Mouse (Mus musculus): ENCODE data around the gene Uts2b. TPM values are rescaled to one million over a fixed set of nuclear protein-coding genes. Genes with fewer than 3 reads are reported as not detected.

Uts2b gene
- polyA plus RNA-seq (2016; fragmentation: Nextera tagmentation; extraction: Ambion mirVana): 0.24 TPM in 1 of 2 replicates, not detected in the other

- no peak within 1 kb of the TSS for H3K27ac ChIP-seq
- 58% methylated on average over 8 of the region's 8 CpGs for WGBS
- no peaks in the 10 kb centered on the region for H3K36me3 ChIP-seq
Measured at GRCm38 (mm10) chr16:27370191-27370590, at the start of gene Uts2b. Gene Uts2b, minus strand, starts transcription at chr16:27370239.

GRCm38 (mm10) chr16:27417632-27418031 is 47.6 kb upstream of the Uts2b start:
- peaks cover 92% of the 10 kb centered on the region for H3K36me3 ChIP-seq
- no peaks in the 10 kb centered on the region for H3K9me3 ChIP-seq (replicated peaks)
- H3K27ac ChIP-seq: no peak overlapping the region
- WGBS: 93% methylated on average over 3 of the region's 3 CpGs
- no peaks in the 10 kb centered on the region for H3K4me1 ChIP-seq
- DNase-seq (ENCODE audit: low spot score): no peak
- no peaks in the 10 kb centered on the region for H3K27me3 ChIP-seq (ENCODE audit: low read depth, poor library complexity, severe bottlenecking)
- no peak overlapping the region for H3K4me3 ChIP-seq

More at GRCm38 (mm10) chr16:27370191-27370590, at the start of gene Uts2b:
- no peaks in the 10 kb centered on the region for H3K27me3 ChIP-seq (ENCODE audit: low read depth, poor library complexity, severe bottlenecking)
- no peaks in the 10 kb centered on the region for H3K9me3 ChIP-seq (replicated peaks)
- DNase-seq (ENCODE audit: low spot score): no peak
- H3K4me1 ChIP-seq: peaks cover 10% of the 10 kb centered on the region
- no peak within 1 kb of the TSS for H3K4me3 ChIP-seq

DNA sequence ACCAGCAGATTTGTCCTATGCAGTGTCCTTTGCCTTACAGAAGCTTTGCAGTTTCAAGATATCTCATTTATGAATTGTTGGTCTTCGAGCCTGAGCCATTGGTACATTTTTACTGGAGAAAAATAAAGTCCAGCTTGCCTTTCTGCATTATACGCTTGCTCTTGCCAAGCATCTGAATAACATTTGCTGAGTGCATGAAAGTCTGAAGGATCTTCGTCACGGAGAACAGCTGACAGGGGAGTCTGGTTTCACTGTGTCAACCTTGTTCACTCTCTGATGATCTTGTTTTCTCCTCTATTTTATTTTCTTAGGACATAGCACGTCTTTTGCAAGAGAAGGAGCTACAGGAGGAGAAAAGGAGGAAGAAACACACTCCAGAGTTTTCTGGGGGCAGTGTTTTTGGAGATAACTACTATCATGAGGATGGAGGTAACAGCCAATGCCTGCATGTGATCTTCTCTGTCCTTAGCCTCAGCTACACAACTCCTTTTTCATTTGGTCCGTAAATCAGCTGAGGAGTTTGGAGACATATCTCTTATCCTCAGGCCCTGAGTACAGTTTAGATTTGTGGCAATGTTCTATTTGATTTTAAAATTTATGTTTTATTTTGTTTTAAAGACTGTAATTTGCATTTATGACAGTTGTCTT is 47.0 kb upstream of the Uts2b start:
- DNase-seq (ENCODE audit: low spot score): no peak
- no peak overlapping the region for H3K4me3 ChIP-seq
- no peak overlapping the region for H3K27ac ChIP-seq
- H3K9me3 ChIP-seq (replicated peaks): no peaks in the 10 kb centered on the region
- H3K27me3 ChIP-seq (ENCODE audit: low read depth, poor library complexity, severe bottlenecking): no peaks in the 10 kb centered on the region
- no peaks in the 10 kb centered on the region for H3K4me1 ChIP-seq
- WGBS: 95% methylated on average over 6 of the region's 6 CpGs
- peaks cover 90% of the 10 kb centered on the region for H3K36me3 ChIP-seq

GRCm38 (mm10) chr16:27404107-27404506 is 34.1 kb upstream of the Uts2b start:
- H3K9me3 ChIP-seq (replicated peaks): no peaks in the 10 kb centered on the region
- H3K36me3 ChIP-seq: peaks cover 33% of the 10 kb centered on the region
- H3K27me3 ChIP-seq (ENCODE audit: low read depth, poor library complexity, severe bottlenecking): no peaks in the 10 kb centered on the region
- no peak overlapping the region for H3K4me3 ChIP-seq
- H3K27ac ChIP-seq: no peak overlapping the region
- no peak for DNase-seq (ENCODE audit: low spot score)
- H3K4me1 ChIP-seq: no peaks in the 10 kb centered on the region

- H3K4me1 ChIP-seq: no peaks in the 10 kb centered on the region
- 96% methylated on average over 2 of the region's 2 CpGs for WGBS
- no peak overlapping the region for H3K27ac ChIP-seq
- peaks cover 12% of the 10 kb centered on the region for H3K36me3 ChIP-seq
- no peak overlapping the region for H3K4me3 ChIP-seq
- no peaks in the 10 kb centered on the region for H3K9me3 ChIP-seq (replicated peaks)
- no peaks in the 10 kb centered on the region for H3K27me3 ChIP-seq (ENCODE audit: low read depth, poor library complexity, severe bottlenecking)
- no peak for DNase-seq (ENCODE audit: low spot score)
Measured at GRCm38 (mm10) chr16:27401579-27401978, 31.5 kb upstream of the Uts2b start.

GRCm38 (mm10) chr16:27399719-27400253 is 29.7 kb upstream of the Uts2b start:
- Histone ChIP-seq H3K27me3 (ENCODE audit: low read depth, poor library complexity, severe bottlenecking) (no peaks in the 10 kb centered on the region), H3K9me3 (replicated peaks) (no peaks in the 10 kb centered on the region)
- WGBS: 93% methylated on average over 6 of the region's 6 CpGs

DNA sequence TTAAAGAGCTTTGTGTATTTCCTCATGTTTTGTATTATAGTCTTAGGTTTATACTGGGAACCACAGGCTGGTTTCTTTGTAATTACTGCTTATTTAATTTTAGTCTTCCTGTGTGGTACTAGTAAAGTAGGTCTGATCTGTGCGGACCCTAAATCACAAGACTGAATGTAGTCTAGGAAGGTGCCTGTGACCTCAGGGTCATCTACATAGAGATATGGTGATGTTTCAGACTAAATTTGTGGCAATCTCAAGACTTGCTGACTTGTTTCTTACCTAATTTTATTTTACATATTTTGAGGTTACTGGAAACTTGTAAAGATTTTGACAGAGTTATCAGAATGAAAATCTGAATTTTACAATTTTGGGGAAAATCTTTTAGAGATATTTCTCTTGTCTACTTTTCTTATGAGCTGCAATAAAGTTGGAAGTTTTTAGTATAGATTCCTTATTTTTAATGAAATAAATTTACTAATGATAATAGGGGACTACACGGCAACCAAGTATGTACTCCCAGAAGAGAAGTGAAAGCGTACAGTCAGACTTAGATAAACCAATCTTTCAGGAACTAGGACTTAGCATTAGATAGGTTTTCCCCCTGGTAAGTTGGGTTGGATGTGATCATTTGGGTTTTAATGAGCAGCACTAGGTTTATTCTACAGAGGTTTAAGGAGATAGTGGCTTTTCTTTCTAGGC is 29.1 kb upstream of the Uts2b start:
- no peak for DNase-seq (ENCODE audit: low spot score)
- Histone ChIP-seq H3K27me3 (ENCODE audit: low read depth, poor library complexity, severe bottlenecking) (no peaks in the 10 kb centered on the region), H3K9me3 (replicated peaks) (no peaks in the 10 kb centered on the region), H3K4me3 (no peak overlapping the region), H3K36me3 (no peaks in the 10 kb centered on the region), H3K4me1 (no peaks in the 10 kb centered on the region), H3K27ac (no peak overlapping the region)
- 99% methylated on average over 3 of the region's 3 CpGs for WGBS

More at GRCm38 (mm10) chr16:27399719-27400253, 29.7 kb upstream of the Uts2b start:
- no peaks in the 10 kb centered on the region for H3K36me3 ChIP-seq
- H3K4me1 ChIP-seq: no peaks in the 10 kb centered on the region
- no peak overlapping the region for H3K4me3 ChIP-seq
- DNase-seq (ENCODE audit: low spot score): no peak
- H3K27ac ChIP-seq: no peak overlapping the region

GRCm38 (mm10) chr16:27396951-27397350 is 26.9 kb upstream of the Uts2b start:
- H3K4me1 ChIP-seq: no peaks in the 10 kb centered on the region
- DNase-seq (ENCODE audit: low spot score): no peak
- H3K27ac ChIP-seq: no peak overlapping the region
- H3K4me3 ChIP-seq: no peak overlapping the region
- H3K9me3 ChIP-seq (replicated peaks): no peaks in the 10 kb centered on the region
- 79% methylated on average over 1 of the region's 1 CpGs for WGBS
- no peaks in the 10 kb centered on the region for H3K36me3 ChIP-seq
- H3K27me3 ChIP-seq (ENCODE audit: low read depth, poor library complexity, severe bottlenecking): no peaks in the 10 kb centered on the region

GRCm38 (mm10) chr16:27395251-27396037 is 25.4 kb upstream of the Uts2b start:
- H3K4me3 ChIP-seq: no peak overlapping the region
- no peak for DNase-seq (ENCODE audit: low spot score)
- H3K4me1 ChIP-seq: peaks cover 11% of the 10 kb centered on the region
- H3K9me3 ChIP-seq (replicated peaks): no peaks in the 10 kb centered on the region
- no peaks in the 10 kb centered on the region for H3K36me3 ChIP-seq
- WGBS: 90% methylated on average over 4 of the region's 4 CpGs
- H3K27me3 ChIP-seq (ENCODE audit: low read depth, poor library complexity, severe bottlenecking): no peaks in the 10 kb centered on the region
- no peak overlapping the region for H3K27ac ChIP-seq

GRCm38 (mm10) chr16:27391845-27392244 is 21.8 kb upstream of the Uts2b start:
- Histone ChIP-seq H3K36me3 (no peaks in the 10 kb centered on the region), H3K9me3 (replicated peaks) (no peaks in the 10 kb centered on the region), H3K4me3 (no peak overlapping the region), H3K27ac (no peak overlapping the region), H3K4me1 (peaks cover 21% of the 10 kb centered on the region), H3K27me3 (ENCODE audit: low read depth, poor library complexity, severe bottlenecking) (no peaks in the 10 kb centered on the region)
- WGBS: 82% methylated on average over 2 of the region's 2 CpGs
- DNase-seq (ENCODE audit: low spot score): no peak

GRCm38 (mm10) chr16:27390306-27390705 is 20.3 kb upstream of the Uts2b start:
- Histone ChIP-seq H3K4me1 (peaks cover 21% of the 10 kb centered on the region), H3K27me3 (ENCODE audit: low read depth, poor library complexity, severe bottlenecking) (no peaks in the 10 kb centered on the region), H3K4me3 (peak overlapping the region; percentile 90), H3K9me3 (replicated peaks) (no peaks in the 10 kb centered on the region), H3K27ac (peak overlapping the region; percentile 99), H3K36me3 (no peaks in the 10 kb centered on the region)
- WGBS: 94% methylated on average over 4 of the region's 4 CpGs
- no peak for DNase-seq (ENCODE audit: low spot score)

- Histone ChIP-seq H3K27ac (peak overlapping the region; percentile 99), H3K36me3 (no peaks in the 10 kb centered on the region), H3K4me1 (peaks cover 21% of the 10 kb centered on the region), H3K27me3 (ENCODE audit: low read depth, poor library complexity, severe bottlenecking) (no peaks in the 10 kb centered on the region), H3K4me3 (peak overlapping the region; percentile 90), H3K9me3 (replicated peaks) (no peaks in the 10 kb centered on the region)
- WGBS: 41% methylated on average over 7 of the region's 7 CpGs
- DNase-seq (ENCODE audit: low spot score): peak; percentile 47
Measured at GRCm38 (mm10) chr16:27389534-27390282, 19.7 kb upstream of the Uts2b start.
